Mouse (Mus musculus): ENCODE results near the gene Aqp9. TPM values are rescaled to one million over a fixed set of nuclear protein-coding genes. Genes with fewer than 3 reads are reported as not detected.
"Not testable (repeated sequence)": the region's sequence is repeated elsewhere in the genome, so short reads cannot be mapped to it uniquely, and the experiment has no call there.

Aqp9 gene
- polyA plus RNA-seq, 1 experiment, result 0.32 TPM

DNA sequence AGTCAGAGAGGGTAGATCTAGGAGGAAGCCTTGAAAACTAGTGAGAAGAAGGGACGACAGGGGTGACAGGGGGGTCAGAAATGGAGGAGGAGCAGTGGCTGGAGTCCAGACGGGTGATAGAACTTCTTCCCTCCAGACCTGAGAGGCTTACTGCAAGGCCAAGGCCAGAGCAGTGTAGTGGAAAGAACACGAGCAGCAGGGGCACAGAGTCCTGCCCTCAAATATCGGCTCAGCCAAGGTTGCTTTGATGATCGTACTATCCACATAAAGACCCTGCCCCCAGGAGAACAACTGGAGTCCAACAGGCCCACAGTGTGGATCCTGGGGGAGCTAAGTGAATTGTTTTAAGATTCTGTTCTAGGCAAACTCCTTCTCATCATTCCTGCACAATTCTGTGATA lies 33.4 kb downstream of the Aqp9 start:
- Histone ChIP-seq H3K79me2 (ENCODE audit: control insufficient read depth, insufficient read depth) (no peaks in the 10 kb centered on the region), H3K27me3 (ENCODE audit: control insufficient read depth, insufficient read depth, insufficient read length) (peaks cover 23% of the 10 kb centered on the region), H3ac (ENCODE audit: control insufficient read depth, insufficient read length) (no peak overlapping the region), H3K4me2 (ENCODE audit: low read depth) (no peak overlapping the region), H3K36me3 (ENCODE audit: control insufficient read depth, insufficient read depth) (no peaks in the 10 kb centered on the region), H3K4me3 (no peak overlapping the region)
- TF ChIP-seq TCF12 (IDR thresholded peaks at IDR 0.05; ENCODE audit: insufficient read depth, poor library complexity, severe bottlenecking) (no peak), MAX (IDR thresholded peaks at IDR 0.05; ENCODE audit: low read depth) (no peak), USF1 (IDR thresholded peaks at IDR 0.05; ENCODE audit: low read depth) (no peak), MYOD1 (IDR thresholded peaks at IDR 0.05; ENCODE audit: control insufficient read depth in 1 of 3, insufficient read length in 2 of 3, low read depth in 2 of 3) (no peak), MYOG (IDR thresholded peaks at IDR 0.05; ENCODE audit: control insufficient read depth in 1 of 3, insufficient read depth in 1 of 3, insufficient read length in 2 of 3, low read depth in 2 of 3) (no peak), POLR2A (IDR thresholded peaks at IDR 0.05; ENCODE audit: insufficient read length, low read depth) (no peak), SRF (IDR thresholded peaks at IDR 0.05; ENCODE audit: control insufficient read depth, insufficient read length, low read depth) (no peak), REST (IDR thresholded peaks at IDR 0.05; ENCODE audit: insufficient read depth, insufficient read length) (no peak), CEBPB (IDR thresholded peaks at IDR 0.05; ENCODE audit: insufficient read depth, poor library complexity, severe bottlenecking) (no peak), TCF3 (IDR thresholded peaks at IDR 0.05; ENCODE audit: insufficient read length, low read depth) (no peak), E2F4 (IDR thresholded peaks at IDR 0.05; ENCODE audit: insufficient read depth) (no peak)

DNA sequence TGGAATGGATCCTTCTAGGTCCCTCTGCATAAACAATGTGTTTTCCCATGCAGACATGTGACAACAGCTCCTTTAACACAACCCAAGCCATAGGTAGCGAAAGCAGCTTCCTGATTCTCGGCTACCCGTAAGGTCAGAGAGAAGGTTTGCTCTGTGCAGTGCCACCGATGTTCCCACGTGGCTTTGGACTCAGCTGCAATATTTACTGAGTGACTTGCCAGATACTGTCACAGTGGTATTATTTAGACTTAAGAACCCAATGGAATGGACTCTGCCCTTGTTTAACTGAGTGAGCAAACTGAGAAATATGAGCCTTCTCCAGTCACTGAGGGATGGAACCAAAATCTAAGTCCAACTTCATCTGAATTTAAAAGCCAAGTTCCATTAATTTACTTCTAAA lies 35.3 kb downstream of the Aqp9 start:
- Histone ChIP-seq H3K4me3 (no peak overlapping the region), H3ac (ENCODE audit: control insufficient read depth, insufficient read length) (no peak overlapping the region), H3K27me3 (ENCODE audit: control insufficient read depth, insufficient read depth, insufficient read length) (peaks cover 23% of the 10 kb centered on the region), H3K79me2 (ENCODE audit: control insufficient read depth, insufficient read depth) (no peaks in the 10 kb centered on the region), H3K36me3 (ENCODE audit: control insufficient read depth, insufficient read depth) (no peaks in the 10 kb centered on the region), H3K4me2 (ENCODE audit: low read depth) (no peak overlapping the region)
- TF ChIP-seq SRF (IDR thresholded peaks at IDR 0.05; ENCODE audit: control insufficient read depth, insufficient read length, low read depth) (no peak), CEBPB (IDR thresholded peaks at IDR 0.05; ENCODE audit: insufficient read depth, poor library complexity, severe bottlenecking) (no peak), MYOG (IDR thresholded peaks at IDR 0.05; ENCODE audit: control insufficient read depth in 1 of 3, insufficient read depth in 1 of 3, insufficient read length in 2 of 3, low read depth in 2 of 3) (no peak), TCF12 (IDR thresholded peaks at IDR 0.05; ENCODE audit: insufficient read depth, poor library complexity, severe bottlenecking) (no peak), REST (IDR thresholded peaks at IDR 0.05; ENCODE audit: insufficient read depth, insufficient read length) (no peak), POLR2A (IDR thresholded peaks at IDR 0.05; ENCODE audit: insufficient read length, low read depth) (no peak), MAX (IDR thresholded peaks at IDR 0.05; ENCODE audit: low read depth) (no peak), E2F4 (IDR thresholded peaks at IDR 0.05; ENCODE audit: insufficient read depth) (no peak), MYOD1 (IDR thresholded peaks at IDR 0.05; ENCODE audit: control insufficient read depth in 1 of 3, insufficient read length in 2 of 3, low read depth in 2 of 3) (no peak), TCF3 (IDR thresholded peaks at IDR 0.05; ENCODE audit: insufficient read length, low read depth) (no peak), USF1 (IDR thresholded peaks at IDR 0.05; ENCODE audit: low read depth) (no peak), POLR2AphosphoS2 (IDR thresholded peaks at IDR 0.05; ENCODE audit: insufficient read length, low read depth) (no peak)

DNA sequence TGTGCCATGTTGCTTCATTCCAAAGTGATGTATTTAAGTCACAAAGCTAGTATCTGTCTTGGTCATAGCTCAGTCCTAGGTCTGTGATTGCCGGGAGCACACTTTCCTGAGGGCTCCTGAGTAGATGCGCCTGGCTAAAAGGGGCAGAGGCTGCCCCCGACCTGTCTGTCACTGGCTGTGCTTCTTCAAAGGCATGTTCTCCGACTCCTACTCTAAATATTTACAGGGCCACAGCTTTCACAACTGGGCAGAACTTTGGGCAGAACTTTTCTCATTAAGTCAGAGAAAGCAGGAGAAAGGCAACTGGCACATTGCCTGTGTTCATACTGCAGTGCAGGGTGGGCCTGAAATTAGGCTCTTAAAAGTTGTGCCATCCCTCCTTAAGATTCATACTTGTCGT lies 36.7 kb downstream of the Aqp9 start:
- TF ChIP-seq SRF (IDR thresholded peaks at IDR 0.05; ENCODE audit: control insufficient read depth, insufficient read length, low read depth) (no peak), MYOG (IDR thresholded peaks at IDR 0.05; ENCODE audit: control insufficient read depth in 1 of 3, insufficient read depth in 1 of 3, insufficient read length in 2 of 3, low read depth in 2 of 3) (no peak), TCF3 (IDR thresholded peaks at IDR 0.05; ENCODE audit: insufficient read length, low read depth) (no peak), POLR2A (IDR thresholded peaks at IDR 0.05; ENCODE audit: insufficient read length, low read depth) (no peak), E2F4 (IDR thresholded peaks at IDR 0.05; ENCODE audit: insufficient read depth) (no peak), CEBPB (IDR thresholded peaks at IDR 0.05; ENCODE audit: insufficient read depth, poor library complexity, severe bottlenecking) (no peak), MYOD1 (IDR thresholded peaks at IDR 0.05; ENCODE audit: control insufficient read depth in 1 of 3, insufficient read length in 2 of 3, low read depth in 2 of 3) (no peak), MAX (IDR thresholded peaks at IDR 0.05; ENCODE audit: low read depth) (no peak), REST (IDR thresholded peaks at IDR 0.05; ENCODE audit: insufficient read depth, insufficient read length) (no peak), TCF12 (IDR thresholded peaks at IDR 0.05; ENCODE audit: insufficient read depth, poor library complexity, severe bottlenecking) (no peak), USF1 (IDR thresholded peaks at IDR 0.05; ENCODE audit: low read depth) (no peak), POLR2AphosphoS2 (IDR thresholded peaks at IDR 0.05; ENCODE audit: insufficient read length, low read depth) (no peak)
- H3K27me3 ChIP-seq (ENCODE audit: control insufficient read depth, insufficient read depth, insufficient read length), result peaks cover 23% of the 10 kb centered on the region
- H3K36me3 ChIP-seq (ENCODE audit: control insufficient read depth, insufficient read depth), result no peaks in the 10 kb centered on the region
- no peak overlapping the region for H3K4me2 ChIP-seq (ENCODE audit: low read depth)
- no peak overlapping the region for H3ac ChIP-seq (ENCODE audit: control insufficient read depth, insufficient read length)
- H3K79me2 ChIP-seq (ENCODE audit: control insufficient read depth, insufficient read depth), result no peaks in the 10 kb centered on the region
- no peak overlapping the region for H3K4me3 ChIP-seq

DNA sequence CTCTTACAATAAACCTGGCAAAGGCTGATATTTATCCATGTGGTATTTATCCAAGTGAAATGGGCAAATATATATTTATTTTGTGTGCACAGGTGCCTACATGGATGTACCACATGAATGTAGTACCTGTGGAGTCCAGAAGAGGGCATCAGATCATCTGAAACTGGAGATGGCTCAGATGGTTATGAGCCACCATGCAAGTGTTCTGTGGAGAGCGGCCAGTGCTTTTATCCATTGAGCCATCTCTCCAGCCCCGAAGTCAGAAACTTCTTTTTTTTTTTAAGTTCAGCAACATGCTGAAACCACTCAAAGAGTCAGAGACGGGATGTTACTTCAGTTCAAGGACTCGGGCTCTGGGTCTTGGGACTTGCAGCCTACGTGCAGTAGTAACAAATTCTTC lies 39.6 kb downstream of the Aqp9 start:
- Histone ChIP-seq H3K79me2 (ENCODE audit: control insufficient read depth, insufficient read depth) (no peaks in the 10 kb centered on the region), H3K4me2 (ENCODE audit: low read depth) (no peak overlapping the region), H3ac (ENCODE audit: control insufficient read depth, insufficient read length) (no peak overlapping the region), H3K36me3 (ENCODE audit: control insufficient read depth, insufficient read depth) (no peaks in the 10 kb centered on the region), H3K27me3 (ENCODE audit: control insufficient read depth, insufficient read depth, insufficient read length) (peaks cover 27% of the 10 kb centered on the region), H3K4me3 (no peak overlapping the region)
- TF ChIP-seq MYOG (IDR thresholded peaks at IDR 0.05; ENCODE audit: control insufficient read depth in 1 of 3, insufficient read depth in 1 of 3, insufficient read length in 2 of 3, low read depth in 2 of 3) (no peak), POLR2AphosphoS2 (IDR thresholded peaks at IDR 0.05; ENCODE audit: insufficient read length, low read depth) (no peak)

DNA sequence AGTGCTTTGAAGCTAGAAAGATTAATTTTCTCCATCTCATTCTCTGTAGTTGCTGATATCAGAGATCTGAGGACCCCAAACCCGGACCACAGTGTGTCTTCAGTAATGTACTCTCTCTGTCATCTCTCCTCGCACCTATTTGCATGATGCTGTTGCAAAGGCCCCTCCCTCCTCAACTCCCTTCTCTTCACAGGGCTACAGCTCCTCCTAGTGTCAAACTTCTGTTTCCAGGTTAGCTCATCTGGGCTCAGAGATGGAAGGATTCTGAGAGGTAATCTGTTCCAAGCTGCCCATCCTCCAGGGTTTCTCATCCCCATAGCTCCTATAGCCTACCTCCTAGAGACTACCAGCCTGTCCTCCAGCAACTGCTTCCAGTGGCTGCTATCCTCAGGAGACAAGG lies 42.3 kb downstream of the Aqp9 start:
- Histone ChIP-seq H3ac (ENCODE audit: control insufficient read depth, insufficient read length) (no peak overlapping the region), H3K79me2 (ENCODE audit: control insufficient read depth, insufficient read depth) (no peaks in the 10 kb centered on the region), H3K27me3 (ENCODE audit: control insufficient read depth, insufficient read depth, insufficient read length) (peaks cover 6% of the 10 kb centered on the region), H3K4me3 (no peak overlapping the region), H3K4me2 (ENCODE audit: low read depth) (no peak overlapping the region), H3K36me3 (ENCODE audit: control insufficient read depth, insufficient read depth) (no peaks in the 10 kb centered on the region)
- no peak for TF ChIP-seq MYOD1 (IDR thresholded peaks at IDR 0.05; ENCODE audit: control insufficient read depth in 1 of 3, insufficient read length in 2 of 3, low read depth in 2 of 3)
- TF ChIP-seq MAX (IDR thresholded peaks at IDR 0.05; ENCODE audit: low read depth), result no peak
- no peak for TF ChIP-seq POLR2AphosphoS2 (IDR thresholded peaks at IDR 0.05; ENCODE audit: insufficient read length, low read depth)
- TF ChIP-seq CEBPB (IDR thresholded peaks at IDR 0.05; ENCODE audit: insufficient read depth, poor library complexity, severe bottlenecking), result no peak
- no peak for TF ChIP-seq POLR2A (IDR thresholded peaks at IDR 0.05; ENCODE audit: insufficient read length, low read depth)
- no peak for TF ChIP-seq E2F4 (IDR thresholded peaks at IDR 0.05; ENCODE audit: insufficient read depth)
- TF ChIP-seq USF1 (IDR thresholded peaks at IDR 0.05; ENCODE audit: low read depth), result no peak
- TF ChIP-seq TCF3 (IDR thresholded peaks at IDR 0.05; ENCODE audit: insufficient read length, low read depth), result no peak
- no peak for TF ChIP-seq REST (IDR thresholded peaks at IDR 0.05; ENCODE audit: insufficient read depth, insufficient read length)
- no peak for TF ChIP-seq MYOG (IDR thresholded peaks at IDR 0.05; ENCODE audit: control insufficient read depth in 1 of 3, insufficient read depth in 1 of 3, insufficient read length in 2 of 3, low read depth in 2 of 3)
- TF ChIP-seq TCF12 (IDR thresholded peaks at IDR 0.05; ENCODE audit: insufficient read depth, poor library complexity, severe bottlenecking), result no peak
- TF ChIP-seq SRF (IDR thresholded peaks at IDR 0.05; ENCODE audit: control insufficient read depth, insufficient read length, low read depth), result no peak

DNA sequence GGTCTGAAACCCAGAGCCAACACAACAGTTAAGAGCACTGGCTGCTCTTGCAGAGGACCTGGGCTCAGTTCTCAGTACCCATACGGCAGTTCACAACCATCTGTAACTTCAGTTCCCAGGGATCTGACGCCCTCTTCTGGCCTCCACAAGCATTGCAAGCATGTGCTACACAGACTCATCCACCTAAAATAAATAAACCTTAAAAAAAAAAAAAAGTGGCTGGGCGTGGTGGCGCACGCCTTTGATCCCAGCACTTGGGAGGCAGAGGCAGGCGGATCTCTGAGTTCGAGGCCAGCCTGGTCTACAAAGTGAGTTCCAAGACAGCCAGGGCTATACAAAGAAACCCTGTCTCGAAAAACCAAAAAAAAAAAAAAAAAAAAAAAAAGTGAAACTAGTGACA lies 45.4 kb downstream of the Aqp9 start:
- H3ac ChIP-seq (ENCODE audit: control insufficient read depth, insufficient read length); H3K4me2 ChIP-seq (ENCODE audit: low read depth); H3K36me3 ChIP-seq (ENCODE audit: control insufficient read depth, insufficient read depth); H3K79me2 ChIP-seq (ENCODE audit: control insufficient read depth, insufficient read depth); H3K27me3 ChIP-seq (ENCODE audit: control insufficient read depth, insufficient read depth, insufficient read length); H3K4me3 ChIP-seq: not testable (repeated sequence)
